Mouse (Mus musculus): ENCODE data around the gene Gm17026. TPM values are rescaled to one million over a fixed set of nuclear protein-coding genes. Genes with fewer than 3 reads are reported as not detected.

Gm17026 gene
- polyA plus RNA-seq (2012; rRNA removed), result not detected in 2 replicates

GRCm38 (mm10) chr14:42259948-42260347 lies at the start of gene Gm17026:
TSS of gene Gm17026 (minus strand) at chr14:42260048.

DNA sequence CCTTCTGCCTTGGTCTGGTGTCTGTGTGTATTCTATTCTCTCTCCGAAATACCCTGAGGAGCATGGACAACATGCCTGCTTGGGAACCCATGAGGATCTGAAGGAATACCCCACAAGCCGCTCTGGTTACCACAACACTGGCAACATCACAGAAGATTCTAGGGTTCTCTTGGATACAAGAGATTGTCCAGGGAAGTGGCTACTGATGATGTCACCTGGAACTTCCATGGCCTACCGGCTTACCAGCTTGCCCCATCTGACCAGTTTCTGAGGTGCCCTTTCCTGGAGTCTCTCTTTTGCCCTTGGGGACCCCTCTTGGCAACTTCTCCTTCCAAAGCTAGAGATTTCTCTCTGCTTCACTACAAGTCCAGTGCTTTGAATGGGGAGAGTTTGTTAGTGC lies 37.4 kb upstream of the Gm17026 start, which contains the start of gene Gm9611:
Gene Gm9611 (minus strand): TSS at position 101 of the 400 bp plus-strand sequence.

Other genes starting within 250 kb of the Gm17026 start
- gene Gm7951, start 142.7 kb downstream of the Gm17026 start, polyA plus RNA-seq (2012; rRNA removed), result not detected in 2 replicates
- gene Gm17027, start 97.4 kb downstream of the Gm17026 start, polyA plus RNA-seq (2012; rRNA removed), result not detected in 2 replicates
- not detected in 2 replicates for gene Gm3573, start 69.3 kb downstream of the Gm17026 start, polyA plus RNA-seq (2012; rRNA removed)
- gene Gm9611, start 37.3 kb upstream of the Gm17026 start, polyA plus RNA-seq (2012; rRNA removed), result not detected in 2 replicates
- gene Gm7995, start 50.2 kb upstream of the Gm17026 start, polyA plus RNA-seq (2012; rRNA removed), result not detected in 2 replicates
- gene Gm8005, start 179.6 kb upstream of the Gm17026 start, polyA plus RNA-seq (2012; rRNA removed), result not detected in 2 replicates
- gene Gm8011, start 203.8 kb upstream of the Gm17026 start, polyA plus RNA-seq (2012; rRNA removed), result not detected in 2 replicates
- not detected in 2 replicates for gene Gm8020, start 242.3 kb upstream of the Gm17026 start, polyA plus RNA-seq (2012; rRNA removed)